Mouse (Mus musculus) embryonic fibroblast, embryonic 13.5 days (primary cell): ENCODE results near the gene Map3k15.

Source experiments
- CTCF ChIP-seq: IDR thresholded peaks from 2 replicates; pipeline ENCODE4 v1.5.1; 2011; ENCODE audit warnings: mild to moderate bottlenecking, control low read depth, low read length, moderate library complexity, borderline replicate concordance; ENCODE audit not compliant: insufficient read depth
- POLR2A ChIP-seq: IDR thresholded peaks from 2 replicates; pipeline ENCODE4 v1.6.1; 2011; ENCODE audit warnings: low read depth, mild to moderate bottlenecking, control low read depth, low read length, moderate library complexity

DNA sequence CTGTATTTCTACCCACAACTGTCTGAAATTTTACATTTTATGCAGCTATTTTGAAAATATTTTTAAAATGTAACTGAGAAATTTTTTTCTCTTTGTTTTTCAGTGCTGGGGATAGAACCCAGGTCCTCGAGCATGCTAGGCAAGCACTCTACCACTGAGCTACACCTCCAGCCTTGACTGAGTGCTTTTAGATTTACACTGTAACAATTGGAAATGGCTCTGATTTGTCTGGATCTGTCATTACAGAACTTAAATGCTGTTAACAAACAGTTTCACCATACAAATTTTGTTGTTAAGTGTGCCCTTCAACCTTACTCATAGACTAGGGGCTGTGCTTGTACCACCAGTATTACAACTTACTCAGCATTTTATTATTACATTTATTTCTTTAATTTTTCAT, 103.7 kb downstream of the Map3k15 start:
- no peak for TF ChIP-seq CTCF
- no peak for TF ChIP-seq POLR2A
